Mouse (Mus musculus) midbrain, embryonic 11.5 days (tissue): ENCODE measurements around the gene Mief2. TPM values are rescaled to one million over a fixed set of nuclear protein-coding genes. Genes with fewer than 3 reads are reported as not detected.

ENCODE experiments used
- ATAC-seq: fragments of 200-750 bp; cut with Nextera tagmentation; 2 replicates; pipeline ENCODE4 v1.8.0; 2017; ENCODE audit warnings: moderate TSS enrichment, moderate library complexity; ENCODE audit not compliant: low FRiP score
- DNase-seq: peaks from one replicate; pipeline ENCODE4 v3.0.0; 2015; ENCODE audit warnings: low spot score; ENCODE audit errors: missing footprints
- H3K27ac ChIP-seq: fragments of 300-500 bp; sonication (generic); 2 replicates; pipeline ENCODE4 v1.5.1; 2014; ENCODE audit warnings: low read depth, low read length
- H3K27me3 ChIP-seq: fragments of 300-500 bp; sonication (generic); 2 replicates; pipeline ENCODE4 v1.6.1; 2014; ENCODE audit warnings: mild to moderate bottlenecking, low read length, moderate library complexity, mixed read lengths; ENCODE audit not compliant: control insufficient read depth, insufficient read depth
- H3K36me3 ChIP-seq: fragments of 300-500 bp; sonication (generic); 2 replicates; pipeline ENCODE4 v1.6.1; 2014; ENCODE audit warnings: mild to moderate bottlenecking, low read length, moderate library complexity, mixed read lengths; ENCODE audit not compliant: control insufficient read depth, insufficient read depth
- H3K4me1 ChIP-seq: fragments of 300-500 bp; sonication (generic); 2 replicates; pipeline ENCODE4 v1.6.1; 2014; ENCODE audit warnings: low read length; ENCODE audit not compliant: control insufficient read depth, insufficient read depth
- H3K4me2 ChIP-seq: fragments of 300-500 bp; sonication (generic); 2 replicates; pipeline ENCODE4 v1.6.1; 2014; ENCODE audit warnings: mild to moderate bottlenecking, moderate library complexity
- H3K4me3 ChIP-seq: fragments of 300-500 bp; sonication (generic); 2 replicates; pipeline ENCODE4 v1.5.1; 2014; ENCODE audit warnings: low read depth, low read length
- H3K9ac ChIP-seq: fragments of 300-500 bp; sonication (generic); 2 replicates; pipeline ENCODE4 v1.6.1; 2014; ENCODE audit warnings: low read length
- H3K9me3 ChIP-seq: fragments of 300-500 bp; sonication (generic); 2 replicates; pipeline ENCODE4 v1.6.1; 2016; ENCODE audit warnings: low read length; ENCODE audit not compliant: control insufficient read depth
- WGBS: fragments of 180-500 bp; shearing (Covaris S2); extraction: QIAGEN DNeasy Blood & Tissue Kit; methylation state at CpG from one replicate; pipeline ENCODE4 v1.1.7; 2014; 5-methylcytosine and 5-hydroxymethylcytosine counted together
- polyA plus RNA-seq: library from polyadenylated mRNA; unstranded; fragments of >200 nt; fragmentation: Nextera tagmentation; extraction: Ambion mirVana; gene quantifications from 2 replicates; pipeline ENCODE4 v1.2.1, GENCODE M21; 2014

The Mief2 gene
- polyA plus RNA-seq, 1 experiment from 2014 or later, result 13.6 TPM

GRCm38 (mm10) chr11:60731251-60731650 is 3.1 kb downstream of the Mief2 start:
- Histone ChIP-seq H3K4me2 (no peak overlapping the region), H3K27ac (no peak overlapping the region), H3K27me3 (no peaks in the 10 kb centered on the region), H3K4me1 (peaks cover 14% of the 10 kb centered on the region), H3K9me3 (no peaks in the 10 kb centered on the region), H3K4me3 (no peak overlapping the region), H3K36me3 (no peaks in the 10 kb centered on the region), H3K9ac (no peak overlapping the region)
- DNase-seq (no peak), ATAC-seq (no peak)
- 94% methylated on average over 14 of the region's 14 CpGs for WGBS

GRCm38 (mm10) chr11:60734206-60734605 is 6.0 kb downstream of the Mief2 start:
- no peak overlapping the region for H3K27ac ChIP-seq
- no peak for DNase-seq
- H3K9ac ChIP-seq, result no peak overlapping the region
- WGBS, result 92% methylated on average over 2 of the region's 2 CpGs
- no peaks in the 10 kb centered on the region for H3K36me3 ChIP-seq
- no peaks in the 10 kb centered on the region for H3K9me3 ChIP-seq
- H3K4me3 ChIP-seq, result no peak overlapping the region
- H3K4me2 ChIP-seq, result no peak overlapping the region
- H3K27me3 ChIP-seq, result no peaks in the 10 kb centered on the region
- H3K4me1 ChIP-seq, result no peaks in the 10 kb centered on the region
- no peak for ATAC-seq

GRCm38 (mm10) chr11:60735191-60735590 is 7.0 kb downstream of the Mief2 start:
- Histone ChIP-seq H3K4me1 (no peaks in the 10 kb centered on the region), H3K36me3 (no peaks in the 10 kb centered on the region; the same call in 1 of the 2 replicates), H3K4me3 (no peak overlapping the region), H3K27ac (no peak overlapping the region), H3K4me2 (no peak overlapping the region), H3K9me3 (no peaks in the 10 kb centered on the region), H3K27me3 (no peaks in the 10 kb centered on the region), H3K9ac (no peak overlapping the region)
- DNase-seq, result no peak
- WGBS, result 72% methylated on average over 5 of the region's 5 CpGs
- no peak for ATAC-seq

- DNase-seq, result peak; percentile 2
- Histone ChIP-seq H3K4me2 (no peak overlapping the region), H3K9ac (no peak overlapping the region), H3K4me1 (no peaks in the 10 kb centered on the region), H3K4me3 (no peak overlapping the region), H3K9me3 (no peaks in the 10 kb centered on the region), H3K36me3 (no peaks in the 10 kb centered on the region; the same call in 1 of the 2 replicates), H3K27me3 (no peaks in the 10 kb centered on the region), H3K27ac (no peak overlapping the region)
- no peak for ATAC-seq
- 83% methylated on average over 3 of the region's 3 CpGs for WGBS
These were observed 8.3 kb downstream of the Mief2 start for GRCm38 (mm10) chr11:60736491-60736890.

- Histone ChIP-seq H3K9ac (no peak overlapping the region), H3K4me3 (no peak overlapping the region), H3K27me3 (no peaks in the 10 kb centered on the region), H3K36me3 (peaks cover 7% of the 10 kb centered on the region; the same call in 1 of the 2 replicates), H3K4me2 (no peak overlapping the region), H3K27ac (no peak overlapping the region), H3K9me3 (no peaks in the 10 kb centered on the region), H3K4me1 (no peaks in the 10 kb centered on the region)
- DNase-seq (peak; percentile 28), ATAC-seq (no peak)
These were observed 9.3 kb downstream of the Mief2 start for GRCm38 (mm10) chr11:60737450-60737849.

- Histone ChIP-seq H3K9ac (no peak overlapping the region), H3K4me3 (no peak overlapping the region), H3K27ac (no peak overlapping the region), H3K4me2 (no peak overlapping the region), H3K36me3 (peaks cover 14% of the 10 kb centered on the region; the same call in 1 of the 2 replicates), H3K4me1 (no peaks in the 10 kb centered on the region), H3K9me3 (no peaks in the 10 kb centered on the region), H3K27me3 (no peaks in the 10 kb centered on the region)
- WGBS, result 86% methylated on average over 3 of the region's 3 CpGs
- no peak for ATAC-seq
- DNase-seq, result no peak
These were observed 12.1 kb downstream of the Mief2 start for GRCm38 (mm10) chr11:60740321-60740720.

- H3K36me3 ChIP-seq, result peaks cover 24% of the 10 kb centered on the region
- H3K27me3 ChIP-seq, result no peaks in the 10 kb centered on the region
- no peak overlapping the region for H3K4me3 ChIP-seq
- ATAC-seq (no peak), DNase-seq (no peak)
- H3K9me3 ChIP-seq, result no peaks in the 10 kb centered on the region
- 97% methylated on average over 7 of the region's 7 CpGs for WGBS
- H3K4me2 ChIP-seq, result no peak overlapping the region
- H3K4me1 ChIP-seq, result no peaks in the 10 kb centered on the region
- no peak overlapping the region for H3K9ac ChIP-seq
- no peak overlapping the region for H3K27ac ChIP-seq
These were observed 27.4 kb downstream of the Mief2 start for GRCm38 (mm10) chr11:60755570-60755969.

- Histone ChIP-seq H3K27ac (no peak overlapping the region), H3K4me1 (no peaks in the 10 kb centered on the region), H3K36me3 (peaks cover 8% of the 10 kb centered on the region), H3K9ac (no peak overlapping the region), H3K9me3 (no peaks in the 10 kb centered on the region), H3K4me3 (no peak overlapping the region), H3K4me2 (no peak overlapping the region), H3K27me3 (no peaks in the 10 kb centered on the region)
- 89% methylated on average over 3 of the region's 3 CpGs for WGBS
- ATAC-seq (no peak), DNase-seq (no peak)
These were observed 33.5 kb downstream of the Mief2 start for GRCm38 (mm10) chr11:60761681-60762080.

GRCm38 (mm10) chr11:60766969-60767368 is 38.8 kb downstream of the Mief2 start:
- H3K27ac ChIP-seq, result no peak overlapping the region
- H3K4me2 ChIP-seq, result no peak overlapping the region
- no peaks in the 10 kb centered on the region for H3K9me3 ChIP-seq
- no peak overlapping the region for H3K4me3 ChIP-seq
- peaks cover under 1% of the 10 kb centered on the region; the same call in 1 of the 2 replicates for H3K36me3 ChIP-seq
- DNase-seq (no peak), ATAC-seq (no peak)
- H3K27me3 ChIP-seq, result no peaks in the 10 kb centered on the region
- H3K9ac ChIP-seq, result no peak overlapping the region
- no peaks in the 10 kb centered on the region for H3K4me1 ChIP-seq
- 90% methylated on average over 4 of the region's 4 CpGs for WGBS

- no peak for DNase-seq
- Histone ChIP-seq H3K36me3 (no peaks in the 10 kb centered on the region), H3K4me2 (no peak overlapping the region), H3K9ac (no peak overlapping the region), H3K9me3 (no peaks in the 10 kb centered on the region), H3K4me3 (no peak overlapping the region), H3K4me1 (no peaks in the 10 kb centered on the region), H3K27me3 (no peaks in the 10 kb centered on the region), H3K27ac (no peak overlapping the region)
- no peak for ATAC-seq
- WGBS, result 93% methylated on average over 2 of the region's 2 CpGs
These were observed 41.1 kb downstream of the Mief2 start for GRCm38 (mm10) chr11:60769322-60769721.
